Mouse (Mus musculus): ENCODE results near the gene Hoxc4. TPM values are rescaled to one million over a fixed set of nuclear protein-coding genes. Genes with fewer than 3 reads are reported as not detected.

The Hoxc4 gene
- polyA plus RNA-seq (2016; fragmentation: Nextera tagmentation; extraction: Ambion mirVana) = 9.1 and 9.8 TPM in 2 replicates

DNA sequence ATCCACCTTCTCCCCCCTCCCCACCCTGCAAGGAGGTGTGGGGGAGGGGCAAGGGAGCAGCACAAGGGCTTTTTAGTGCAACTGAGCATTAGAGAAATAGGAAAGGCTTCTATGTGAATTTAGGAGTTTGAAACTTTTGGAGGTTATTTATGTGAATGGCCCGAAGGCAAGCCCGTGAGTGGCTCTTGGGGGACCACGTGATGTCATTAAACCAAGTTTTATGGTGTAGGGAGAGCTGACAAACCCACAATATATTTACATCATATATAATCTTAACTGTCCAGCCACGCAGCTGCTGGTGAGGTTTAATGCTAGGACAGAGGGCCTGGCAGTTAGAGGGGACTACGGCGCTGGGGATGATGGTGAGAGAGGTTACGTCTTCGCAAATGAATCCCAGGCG, at the start of gene Hoxc4:
Hoxc4 (plus strand) TSS at position 299 of the 400 bp plus-strand sequence.
- Histone ChIP-seq H3K4me1 (peaks cover 91% of the 10 kb centered on the region), H3K27me3 (ENCODE audit: low read depth, poor library complexity, severe bottlenecking) (peaks cover 99% of the 10 kb centered on the region), H3K27ac (peak within 1 kb of the TSS; percentile 75), H3K9me3 (replicated peaks) (no peaks in the 10 kb centered on the region), H3K4me3 (peak within 1 kb of the TSS; percentile 35), H3K36me3 (no peaks in the 10 kb centered on the region)
- 2% methylated on average over 9 of the region's 9 CpGs for WGBS
- peak; percentile 63 for DNase-seq (ENCODE audit: low spot score)

DNA sequence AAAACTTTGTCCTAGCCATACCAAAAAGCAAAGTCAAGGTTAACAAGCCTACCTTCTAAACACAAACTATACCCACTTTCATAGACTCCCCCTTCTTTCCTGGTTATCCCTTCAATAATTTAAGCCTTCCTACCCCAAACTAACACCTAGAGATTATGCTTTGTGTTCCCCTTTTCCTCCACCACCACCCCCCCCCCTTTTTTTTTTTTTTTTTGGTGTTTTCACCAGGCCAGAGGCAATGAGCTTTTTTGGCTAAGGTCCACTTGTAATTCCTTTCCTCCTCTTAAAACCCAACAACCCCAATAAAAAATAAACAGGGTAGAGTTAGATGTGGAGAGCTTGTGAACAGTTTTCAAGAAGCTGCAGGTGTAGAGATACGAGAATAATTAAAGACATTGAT, 49.4 kb upstream of the Hoxc4 start:
- Histone ChIP-seq H3K27me3 (ENCODE audit: low read depth, poor library complexity, severe bottlenecking) (peaks cover 100% of the 10 kb centered on the region), H3K27ac (peak overlapping the region; percentile 93), H3K9me3 (replicated peaks) (no peaks in the 10 kb centered on the region), H3K36me3 (no peaks in the 10 kb centered on the region), H3K4me3 (peak overlapping the region; percentile 58; the same call in 1 of the 2 replicates), H3K4me1 (peaks cover 38% of the 10 kb centered on the region)
- 35% methylated on average over 1 of the region's 1 CpGs for WGBS
- no peak for DNase-seq (ENCODE audit: low spot score)

DNA sequence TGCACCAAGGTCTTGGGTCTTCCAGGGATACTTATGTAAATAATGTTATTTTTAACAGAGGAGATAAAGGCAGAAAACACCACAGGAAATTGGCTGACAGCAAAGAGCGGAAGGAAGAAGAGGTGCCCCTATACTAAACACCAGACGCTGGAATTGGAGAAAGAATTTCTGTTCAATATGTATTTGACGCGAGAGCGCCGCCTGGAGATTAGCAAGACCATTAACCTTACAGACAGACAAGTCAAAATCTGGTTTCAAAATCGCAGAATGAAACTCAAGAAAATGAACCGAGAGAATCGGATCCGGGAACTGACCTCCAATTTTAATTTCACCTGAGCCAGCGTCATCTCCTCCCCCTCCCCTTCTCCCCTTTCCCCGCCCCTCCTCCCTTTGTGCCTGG, 48.0 kb upstream of the Hoxc4 start:
- no peak for DNase-seq (ENCODE audit: low spot score)
- Histone ChIP-seq H3K27ac (peak overlapping the region; percentile 33; the same call in 1 of the 2 replicates), H3K4me1 (peaks cover 37% of the 10 kb centered on the region), H3K36me3 (no peaks in the 10 kb centered on the region), H3K27me3 (ENCODE audit: low read depth, poor library complexity, severe bottlenecking) (peaks cover 100% of the 10 kb centered on the region), H3K4me3 (peak overlapping the region; percentile 29), H3K9me3 (replicated peaks) (no peaks in the 10 kb centered on the region)
- WGBS = under 1% methylated on average over 12 of the region's 12 CpGs

DNA sequence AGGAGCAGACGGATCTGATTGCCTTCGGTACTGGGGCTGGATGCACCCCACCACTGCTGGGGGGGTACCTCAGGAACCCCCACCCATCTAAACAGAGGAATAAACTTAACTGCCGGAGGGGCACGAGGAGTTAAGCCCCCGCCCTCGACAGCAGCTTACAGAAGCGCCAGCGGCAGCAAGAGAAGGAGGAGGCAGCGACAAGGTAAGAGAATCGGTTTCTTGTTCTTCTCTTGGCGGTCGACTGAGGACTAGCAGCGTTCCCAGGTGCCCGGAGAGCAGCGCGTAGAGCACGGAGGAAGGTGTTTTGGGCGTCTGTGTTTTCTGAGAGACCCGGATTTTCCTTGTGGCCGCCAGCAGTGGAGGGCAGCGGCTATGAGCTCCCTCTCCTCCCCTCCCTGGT, 46.5 kb upstream of the Hoxc4 start:
- no peak for DNase-seq (ENCODE audit: low spot score)

DNA sequence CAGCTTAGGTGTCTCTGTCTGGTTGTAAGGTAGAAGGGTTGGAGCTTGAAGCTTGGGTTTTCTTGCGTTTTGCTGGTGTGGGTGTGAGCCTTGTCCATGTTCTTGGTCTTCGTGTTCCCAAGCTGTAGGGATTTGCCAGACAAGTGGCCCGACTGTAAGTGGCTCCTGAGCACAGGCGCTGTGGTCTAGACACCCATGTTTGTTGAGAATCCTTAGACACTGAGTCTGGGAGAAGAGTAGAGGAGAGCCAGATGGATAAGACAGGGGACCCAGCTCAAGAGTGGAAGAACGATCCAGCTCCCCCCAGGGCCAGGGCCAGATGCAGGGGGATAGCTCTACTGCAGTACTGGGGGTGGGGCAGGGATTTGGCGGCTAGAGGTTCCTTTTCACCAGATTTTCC, 46.0 kb upstream of the Hoxc4 start:
- no peaks in the 10 kb centered on the region for H3K36me3 ChIP-seq
- H3K27ac ChIP-seq = peak overlapping the region; percentile 79
- peaks cover 39% of the 10 kb centered on the region for H3K4me1 ChIP-seq
- peaks cover 100% of the 10 kb centered on the region for H3K27me3 ChIP-seq (ENCODE audit: low read depth, poor library complexity, severe bottlenecking)
- no peak for DNase-seq (ENCODE audit: low spot score)
- 2% methylated on average over 6 of the region's 6 CpGs for WGBS
- H3K4me3 ChIP-seq = peak overlapping the region; percentile 46
- H3K9me3 ChIP-seq (replicated peaks) = no peaks in the 10 kb centered on the region

More for the DNA sequence above, 46.5 kb upstream of the Hoxc4 start:
- Histone ChIP-seq H3K4me3 (peak overlapping the region; percentile 46), H3K36me3 (no peaks in the 10 kb centered on the region), H3K4me1 (peaks cover 40% of the 10 kb centered on the region), H3K9me3 (replicated peaks) (no peaks in the 10 kb centered on the region), H3K27me3 (ENCODE audit: low read depth, poor library complexity, severe bottlenecking) (peaks cover 100% of the 10 kb centered on the region), H3K27ac (peak overlapping the region; percentile 79)
- 1% methylated on average over 21 of the region's 21 CpGs for WGBS

DNA sequence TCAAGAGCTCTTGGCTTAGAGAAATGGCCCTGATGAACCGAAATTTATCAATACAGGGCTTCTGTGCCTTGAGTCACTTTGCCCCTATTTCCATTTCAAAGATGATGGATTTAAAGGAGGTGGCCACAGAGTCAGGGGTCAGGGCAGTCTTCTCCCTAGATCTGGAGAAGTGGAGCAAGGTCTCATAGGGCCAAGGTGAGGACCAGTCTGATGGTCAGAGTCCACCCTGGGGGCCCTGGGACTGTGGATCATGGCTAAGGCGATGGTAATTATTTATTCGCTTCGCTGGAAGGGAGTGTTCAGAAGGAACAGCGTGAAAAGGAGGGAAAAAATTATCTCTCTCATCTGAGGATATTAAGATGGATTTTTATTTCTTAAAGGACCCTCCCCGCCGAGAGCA, 43.7 kb upstream of the Hoxc4 start:
- peak overlapping the region; percentile 49 for H3K4me3 ChIP-seq
- peaks cover 59% of the 10 kb centered on the region for H3K4me1 ChIP-seq
- H3K36me3 ChIP-seq = no peaks in the 10 kb centered on the region
- H3K27me3 ChIP-seq (ENCODE audit: low read depth, poor library complexity, severe bottlenecking) = peaks cover 100% of the 10 kb centered on the region
- DNase-seq (ENCODE audit: low spot score) = no peak
- 4% methylated on average over 7 of the region's 7 CpGs for WGBS
- H3K27ac ChIP-seq = peak overlapping the region; percentile 80
- no peaks in the 10 kb centered on the region for H3K9me3 ChIP-seq (replicated peaks)

DNA sequence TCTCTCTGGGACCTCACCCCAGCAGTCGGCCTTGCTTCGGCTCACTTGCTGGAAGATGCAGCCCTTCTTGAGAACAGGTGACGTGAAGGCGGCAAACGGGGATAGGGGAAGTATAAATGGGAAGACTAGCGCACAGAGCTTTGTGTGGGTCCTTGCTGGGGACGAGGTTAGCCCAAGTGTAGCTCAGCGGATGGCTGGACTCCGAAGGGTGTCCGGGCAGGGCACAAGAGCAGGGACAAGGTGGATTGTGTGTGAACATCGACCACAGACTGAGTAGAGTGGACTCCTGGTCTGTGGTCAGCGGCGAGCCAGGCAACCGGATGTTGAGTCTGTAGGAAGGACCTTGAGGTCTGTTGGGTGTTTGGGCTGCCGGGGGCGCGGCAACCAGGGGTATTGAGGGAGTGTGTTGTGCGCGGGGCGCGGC, 43.0 kb upstream of the Hoxc4 start:
- Histone ChIP-seq H3K27me3 (ENCODE audit: low read depth, poor library complexity, severe bottlenecking) (peaks cover 100% of the 10 kb centered on the region), H3K4me3 (peak overlapping the region; percentile 49), H3K27ac (peak overlapping the region; percentile 80), H3K4me1 (peaks cover 65% of the 10 kb centered on the region), H3K36me3 (no peaks in the 10 kb centered on the region), H3K9me3 (replicated peaks) (no peaks in the 10 kb centered on the region)
- under 1% methylated on average over 21 of the region's 21 CpGs for WGBS
- peak; percentile 76 for DNase-seq (ENCODE audit: low spot score)

DNA sequence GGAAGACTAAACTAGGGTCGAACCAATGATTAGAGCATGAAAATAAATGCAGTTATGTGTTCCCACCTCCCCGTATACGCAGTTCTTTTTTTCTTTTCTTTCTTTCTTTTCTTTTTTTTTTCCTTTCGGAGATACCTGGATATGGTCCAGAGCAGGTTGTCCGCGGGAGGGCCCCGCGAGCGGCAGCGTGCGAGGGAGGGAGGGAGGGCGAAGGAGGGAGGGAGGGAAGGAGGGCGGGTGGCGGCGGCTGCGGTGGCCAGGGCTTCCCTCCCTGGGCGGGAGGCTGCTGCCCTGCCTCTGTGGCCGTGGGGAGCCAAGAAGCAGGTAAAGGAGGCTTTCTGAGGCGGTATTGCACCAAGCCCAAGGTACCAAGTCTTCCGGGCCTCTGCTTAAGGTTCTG, 42.6 kb upstream of the Hoxc4 start, which contains the start of gene Hoxc9:
Hoxc9 (plus strand) TSS at position 269 of the 400 bp plus-strand sequence.
- Histone ChIP-seq H3K9me3 (replicated peaks) (no peaks in the 10 kb centered on the region), H3K27me3 (ENCODE audit: low read depth, poor library complexity, severe bottlenecking) (peaks cover 100% of the 10 kb centered on the region), H3K4me1 (peaks cover 68% of the 10 kb centered on the region), H3K27ac (peak within 1 kb of the TSS; percentile 80), H3K36me3 (no peaks in the 10 kb centered on the region), H3K4me3 (peak within 1 kb of the TSS; percentile 49)
- DNase-seq (ENCODE audit: low spot score) = no peak
- WGBS = 1% methylated on average over 19 of the region's 20 CpGs

DNA sequence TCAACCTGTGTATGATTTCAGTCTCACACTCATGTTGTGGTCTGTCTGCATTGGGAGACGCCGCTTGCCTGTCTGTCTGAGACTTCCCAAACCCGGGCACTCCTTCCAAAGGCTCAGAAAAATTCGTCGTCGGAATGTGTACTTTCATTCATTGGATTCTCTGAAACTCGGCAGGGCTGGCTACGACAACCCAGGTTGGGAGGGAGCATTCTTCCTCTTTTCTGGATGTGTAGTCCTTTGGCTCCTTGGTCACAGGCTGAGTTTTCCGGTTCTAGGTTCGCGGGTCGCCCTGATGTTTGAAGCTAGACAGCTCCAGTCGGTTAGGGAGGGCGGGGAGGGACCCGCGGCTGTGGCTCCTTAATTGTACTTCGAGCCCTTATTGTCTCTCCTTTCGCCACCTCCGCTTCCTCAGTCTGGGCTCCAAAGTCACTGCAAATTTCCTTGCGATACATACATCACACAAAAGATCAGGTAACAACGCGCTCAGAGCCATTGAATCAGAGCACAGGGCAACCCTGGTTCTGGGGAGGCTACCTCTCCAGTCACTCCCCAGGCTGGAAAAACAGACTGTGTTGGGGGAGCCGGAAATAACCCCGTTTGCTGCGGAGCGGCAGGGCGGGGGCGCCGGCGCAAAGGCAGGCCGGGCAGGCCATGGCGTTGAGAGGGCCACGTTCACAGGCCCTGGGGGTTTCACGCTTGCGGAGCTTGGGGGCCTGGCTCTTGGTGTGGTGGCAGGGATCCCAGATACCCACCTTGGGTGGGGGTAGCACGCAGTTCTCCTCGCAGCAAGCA, 41.9 kb upstream of the Hoxc4 start:
- peak overlapping the region; percentile 80 for H3K27ac ChIP-seq
- H3K9me3 ChIP-seq (replicated peaks) = no peaks in the 10 kb centered on the region
- H3K27me3 ChIP-seq (ENCODE audit: low read depth, poor library complexity, severe bottlenecking) = peaks cover 100% of the 10 kb centered on the region
- H3K4me1 ChIP-seq = peaks cover 72% of the 10 kb centered on the region
- no peaks in the 10 kb centered on the region for H3K36me3 ChIP-seq
- under 1% methylated on average over 37 of the region's 37 CpGs for WGBS
- H3K4me3 ChIP-seq = peak overlapping the region; percentile 49
- DNase-seq (ENCODE audit: low spot score) = no peak

DNA sequence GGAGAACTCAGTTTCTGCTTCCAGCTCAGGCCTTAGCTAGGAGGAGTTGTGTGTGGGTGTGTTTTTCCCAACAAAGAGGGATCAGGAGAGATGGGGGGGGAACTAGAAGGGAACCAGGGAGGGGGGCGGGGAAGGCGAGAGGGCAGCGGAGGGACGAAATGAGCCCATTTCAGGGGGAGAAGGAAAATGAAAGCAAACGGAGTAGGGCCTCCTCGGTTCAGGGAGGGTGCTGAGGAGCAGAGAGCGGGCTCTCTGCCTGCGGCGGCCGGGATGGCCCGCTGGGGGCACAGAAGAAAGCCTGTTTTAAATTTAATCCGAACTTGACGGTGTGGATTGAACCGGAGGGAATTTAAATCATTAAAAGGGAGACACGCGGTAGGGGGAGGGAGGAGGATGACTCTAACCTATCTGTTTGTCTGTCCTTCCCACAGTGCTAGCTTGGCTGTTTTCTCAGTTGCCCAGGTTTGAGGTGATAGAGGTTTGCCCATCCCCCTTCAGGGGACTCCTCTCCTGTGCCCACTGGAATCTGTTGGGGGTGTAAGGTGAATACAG, 41.2 kb upstream of the Hoxc4 start:
- no peaks in the 10 kb centered on the region for H3K9me3 ChIP-seq (replicated peaks)
- H3K36me3 ChIP-seq = no peaks in the 10 kb centered on the region
- 1% methylated on average over 16 of the region's 16 CpGs for WGBS
- peak overlapping the region; percentile 49 for H3K4me3 ChIP-seq
- H3K4me1 ChIP-seq = peaks cover 74% of the 10 kb centered on the region
- H3K27me3 ChIP-seq (ENCODE audit: low read depth, poor library complexity, severe bottlenecking) = peaks cover 100% of the 10 kb centered on the region
- H3K27ac ChIP-seq = peak overlapping the region; percentile 80
- no peak for DNase-seq (ENCODE audit: low spot score)

DNA sequence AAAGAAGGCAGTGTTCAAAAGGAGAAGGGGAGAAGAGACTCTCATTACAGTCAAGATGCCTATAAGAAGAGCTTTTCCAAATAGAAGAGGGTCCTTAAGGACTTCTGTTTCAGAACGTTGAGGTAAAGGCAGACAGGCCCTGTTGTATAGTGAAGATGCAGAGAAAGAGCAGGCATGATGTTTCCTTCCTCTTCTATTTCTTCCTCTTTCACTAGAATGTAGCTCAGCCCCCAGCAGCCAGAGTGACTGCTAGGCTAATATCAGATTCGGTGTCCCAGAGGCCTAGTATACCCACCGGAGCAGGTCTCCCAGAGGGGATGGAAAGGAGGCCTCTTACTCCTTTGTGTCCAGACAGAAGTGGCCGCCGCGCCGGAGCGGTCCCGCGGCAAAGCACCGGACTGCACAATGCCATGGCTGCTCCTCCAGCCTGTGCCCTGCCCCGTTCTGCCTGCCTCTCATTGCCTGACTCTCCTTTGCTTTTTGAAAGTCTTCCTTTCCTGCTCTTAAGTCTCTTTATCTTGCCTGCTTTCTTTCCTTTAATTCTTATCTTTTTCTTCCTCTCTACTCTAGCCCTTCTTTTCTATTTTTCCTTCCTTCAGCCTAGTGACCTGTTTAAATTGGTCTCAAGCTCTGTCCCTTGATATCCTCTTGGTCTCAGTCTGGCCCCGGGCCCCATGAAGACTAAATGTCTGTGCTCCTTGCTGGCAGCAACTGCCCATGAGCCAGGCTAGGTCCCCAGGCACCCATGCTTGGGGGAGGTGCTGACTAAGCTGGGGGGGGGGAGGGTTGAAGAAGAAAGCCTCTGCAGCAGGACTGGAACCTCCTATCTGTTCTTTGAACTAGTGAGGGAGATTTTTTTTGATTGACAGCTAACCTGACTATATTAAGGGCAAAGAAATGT, 39.9 kb upstream of the Hoxc4 start:
- H3K36me3 ChIP-seq = no peaks in the 10 kb centered on the region
- under 1% methylated on average over 13 of the region's 13 CpGs for WGBS
- peaks cover 80% of the 10 kb centered on the region for H3K4me1 ChIP-seq
- peaks cover 100% of the 10 kb centered on the region for H3K27me3 ChIP-seq (ENCODE audit: low read depth, poor library complexity, severe bottlenecking)
- peak overlapping the region; percentile 80 for H3K27ac ChIP-seq
- H3K9me3 ChIP-seq (replicated peaks) = no peaks in the 10 kb centered on the region
- DNase-seq (ENCODE audit: low spot score) = no peak
- peak overlapping the region; percentile 49 for H3K4me3 ChIP-seq

DNA sequence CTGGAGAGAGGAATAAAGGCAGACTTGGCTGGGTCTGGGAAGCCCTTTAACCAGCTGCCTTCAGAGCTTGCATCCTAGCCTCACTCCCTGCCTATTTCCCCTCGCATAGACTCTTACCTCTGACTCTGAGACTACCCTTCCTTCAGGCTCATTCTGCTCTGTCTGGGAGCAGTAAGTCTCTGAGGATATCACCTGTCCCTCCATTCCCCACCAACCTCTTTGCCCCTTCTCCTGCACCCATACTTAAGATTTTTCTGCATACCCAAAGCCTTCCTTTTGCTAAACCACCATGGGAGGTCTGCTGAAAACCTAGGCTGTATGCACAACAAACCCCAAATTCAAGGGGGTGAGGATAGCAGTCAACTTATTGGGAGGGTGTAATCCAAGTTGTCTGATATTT, 38.8 kb upstream of the Hoxc4 start:
- Histone ChIP-seq H3K9me3 (replicated peaks) (no peaks in the 10 kb centered on the region), H3K27ac (no peak overlapping the region), H3K27me3 (ENCODE audit: low read depth, poor library complexity, severe bottlenecking) (peaks cover 100% of the 10 kb centered on the region), H3K36me3 (no peaks in the 10 kb centered on the region), H3K4me3 (peak overlapping the region; percentile 60), H3K4me1 (peaks cover 89% of the 10 kb centered on the region)
- 7% methylated on average over 1 of the region's 1 CpGs for WGBS
- no peak for DNase-seq (ENCODE audit: low spot score)
